Mouse (Mus musculus) myocyte (in vitro differentiated cells): ENCODE results near the gene Agpat1. TPM values are rescaled to one million over a fixed set of nuclear protein-coding genes. Genes with fewer than 3 reads are reported as not detected.

Experiments
- H3K27me3 ChIP-seq: one replicate; pipeline ENCODE4 v1.6.1; 2011; ENCODE audit not compliant: control insufficient read depth, insufficient read depth, insufficient read length
- H3K36me3 ChIP-seq: one replicate; pipeline ENCODE4 v1.6.1; 2011; ENCODE audit not compliant: control insufficient read depth, insufficient read depth
- H3K4me2 ChIP-seq: one replicate; pipeline ENCODE4 v1.6.1; 2011; ENCODE audit warnings: low read depth, control low read depth
- H3K4me3 ChIP-seq: one replicate; pipeline ENCODE4 v1.5.1; 2011; ENCODE audit warnings: mild to moderate bottlenecking, control low read depth, moderate library complexity
- H3K79me2 ChIP-seq: one replicate; pipeline ENCODE4 v1.6.1; 2011; ENCODE audit not compliant: control insufficient read depth, insufficient read depth
- H3ac ChIP-seq: one replicate; pipeline ENCODE4 v1.6.1; 2011; ENCODE audit not compliant: control insufficient read depth, insufficient read length
- CEBPB ChIP-seq: IDR thresholded peaks from 2 replicates; pipeline ENCODE4 v1.6.1; 2011; ENCODE audit warnings: mild to moderate bottlenecking, moderate library complexity; ENCODE audit not compliant: poor library complexity, insufficient read depth, severe bottlenecking
- E2F4 ChIP-seq: IDR thresholded peaks from one replicate; pipeline ENCODE4 v1.6.1; 2011; ENCODE audit warnings: mild to moderate bottlenecking, control low read depth, moderate library complexity; ENCODE audit not compliant: insufficient read depth
- MAX ChIP-seq: IDR thresholded peaks from one replicate; pipeline ENCODE4 v1.6.1; 2011; ENCODE audit warnings: low read depth, mild to moderate bottlenecking, control low read depth
- MYOD1 ChIP-seq, 3 experiments: IDR thresholded peaks; one replicate each; pipeline ENCODE4 v1.6.1; 2011; ENCODE audit warnings: control low read depth in 2 of 3, low read depth in 2 of 3, mild to moderate bottlenecking in 2 of 3, moderate library complexity in 1 of 3; ENCODE audit not compliant: insufficient read length in 2 of 3, control insufficient read depth in 1 of 3
- MYOG ChIP-seq, 3 experiments: IDR thresholded peaks; one replicate each; pipeline ENCODE4 v1.6.1; 2011; ENCODE audit warnings: control low read depth in 2 of 3, low read depth in 2 of 3, mild to moderate bottlenecking in 2 of 3; ENCODE audit not compliant: insufficient read length in 2 of 3, control insufficient read depth in 1 of 3, insufficient read depth in 1 of 3
- POLR2A ChIP-seq: IDR thresholded peaks from one replicate; pipeline ENCODE4 v1.6.1; 2011; ENCODE audit warnings: low read depth, mild to moderate bottlenecking, control low read depth, moderate library complexity; ENCODE audit not compliant: insufficient read length
- POLR2AphosphoS2 ChIP-seq: IDR thresholded peaks from one replicate; pipeline ENCODE4 v1.6.1; 2011; ENCODE audit warnings: low read depth, control low read depth; ENCODE audit not compliant: insufficient read length
- REST ChIP-seq: IDR thresholded peaks from one replicate; pipeline ENCODE4 v1.6.1; 2011; ENCODE audit warnings: mild to moderate bottlenecking, control low read depth, moderate library complexity; ENCODE audit not compliant: insufficient read depth, insufficient read length
- SRF ChIP-seq: IDR thresholded peaks from one replicate; pipeline ENCODE4 v1.6.1; 2011; ENCODE audit warnings: low read depth; ENCODE audit not compliant: control insufficient read depth, insufficient read length
- TCF12 ChIP-seq: IDR thresholded peaks from one replicate; pipeline ENCODE4 v1.6.1; 2011; ENCODE audit warnings: mild to moderate bottlenecking, control low read depth; ENCODE audit not compliant: poor library complexity, insufficient read depth, severe bottlenecking
- TCF3 ChIP-seq: IDR thresholded peaks from one replicate; pipeline ENCODE4 v1.6.1; 2011; ENCODE audit warnings: low read depth, control low read depth; ENCODE audit not compliant: insufficient read length
- USF1 ChIP-seq: IDR thresholded peaks from one replicate; pipeline ENCODE4 v1.6.1; 2011; ENCODE audit warnings: low read depth, mild to moderate bottlenecking, control low read depth, moderate library complexity
- polyA plus RNA-seq: library from polyadenylated mRNA; unstranded; fragments of >200 nt; fragmentation: generic; extraction: Trizol; gene quantifications from one replicate; pipeline ENCODE4 v1.2.1, GENCODE M21; 2012; ENCODE audit warnings: missing spikeins

Agpat1 gene
- polyA plus RNA-seq, 1 experiment = 70.5 TPM

GRCm38 (mm10) chr17:34593752-34594525 lies 10.1 kb upstream of the Agpat1 start:
- TF ChIP-seq E2F4 (no peak), MYOG (IDR thresholded peaks at IDR 0.05; ENCODE audit: control insufficient read depth in 1 of 3, insufficient read depth in 1 of 3, insufficient read length in 2 of 3, low read depth in 2 of 3) (peak in 2 of 3 experiments; percentile 86 to 92), USF1 (no peak), TCF3 (peak; percentile 56), MYOD1 (IDR thresholded peaks at IDR 0.05; ENCODE audit: control insufficient read depth in 1 of 3, insufficient read length in 2 of 3, low read depth in 2 of 3) (peak in 2 of 3 experiments; percentile 80 to 93)
- Histone ChIP-seq H3K79me2 (no peaks in the 10 kb centered on the region), H3K4me3 (peak overlapping the region; percentile 42)

GRCm38 (mm10) chr17:34596098-34596497 lies 8.0 kb upstream of the Agpat1 start:
- H3K27me3 ChIP-seq = no peaks in the 10 kb centered on the region
- H3ac ChIP-seq = no peak overlapping the region
- TF ChIP-seq USF1 = no peak
- no peak for TF ChIP-seq MYOG (IDR thresholded peaks at IDR 0.05; ENCODE audit: control insufficient read depth in 1 of 3, insufficient read depth in 1 of 3, insufficient read length in 2 of 3, low read depth in 2 of 3)
- TF ChIP-seq MAX = no peak
- TF ChIP-seq POLR2AphosphoS2 = no peak
- no peak for TF ChIP-seq TCF12
- no peak for TF ChIP-seq POLR2A
- no peak for TF ChIP-seq MYOD1 (IDR thresholded peaks at IDR 0.05; ENCODE audit: control insufficient read depth in 1 of 3, insufficient read length in 2 of 3, low read depth in 2 of 3)
- TF ChIP-seq REST = no peak
- TF ChIP-seq E2F4 = no peak
- no peak for TF ChIP-seq TCF3
- TF ChIP-seq SRF = no peak
- H3K36me3 ChIP-seq = no peaks in the 10 kb centered on the region
- H3K79me2 ChIP-seq = no peaks in the 10 kb centered on the region
- no peak overlapping the region for H3K4me2 ChIP-seq
- no peak overlapping the region for H3K4me3 ChIP-seq

More at GRCm38 (mm10) chr17:34593752-34594525, 10.1 kb upstream of the Agpat1 start:
- H3K27me3 ChIP-seq = no peaks in the 10 kb centered on the region
- no peak overlapping the region for H3ac ChIP-seq
- H3K4me2 ChIP-seq = peak overlapping the region; percentile 99
- no peaks in the 10 kb centered on the region for H3K36me3 ChIP-seq

- H3K36me3 ChIP-seq = no peaks in the 10 kb centered on the region
- H3K4me2 ChIP-seq = no peak within 1 kb of the TSS
- TF ChIP-seq POLR2AphosphoS2 = peak; percentile 84
- TF ChIP-seq REST = no peak
- TF ChIP-seq POLR2A = peak; percentile 14
- no peak for TF ChIP-seq MAX
- TF ChIP-seq E2F4 = no peak
- H3ac ChIP-seq = no peak within 1 kb of the TSS
- no peak within 1 kb of the TSS for H3K4me3 ChIP-seq
- peaks cover 5% of the 10 kb centered on the region for H3K79me2 ChIP-seq
- no peaks in the 10 kb centered on the region for H3K27me3 ChIP-seq
Observed at GRCm38 (mm10) chr17:34597566-34598095, 6.4 kb upstream of the Agpat1 start, which contains the start of gene Ager. Ager (plus strand) TSS chr17:34597862.

- Histone ChIP-seq H3K4me2 (no peak overlapping the region), H3K27me3 (no peaks in the 10 kb centered on the region), H3K4me3 (no peak overlapping the region), H3K36me3 (no peaks in the 10 kb centered on the region), H3K79me2 (peaks cover 13% of the 10 kb centered on the region), H3ac (no peak overlapping the region)
- TF ChIP-seq REST (no peak), CEBPB (no peak), TCF3 (no peak), MYOG (IDR thresholded peaks at IDR 0.05; ENCODE audit: control insufficient read depth in 1 of 3, insufficient read depth in 1 of 3, insufficient read length in 2 of 3, low read depth in 2 of 3) (no peak), MYOD1 (IDR thresholded peaks at IDR 0.05; ENCODE audit: control insufficient read depth in 1 of 3, insufficient read length in 2 of 3, low read depth in 2 of 3) (no peak), USF1 (no peak), POLR2A (no peak), TCF12 (no peak), E2F4 (no peak)
Observed at GRCm38 (mm10) chr17:34599891-34600290, 4.2 kb upstream of the Agpat1 start.

GRCm38 (mm10) chr17:34601796-34602195 lies 2.3 kb upstream of the Agpat1 start:
- Histone ChIP-seq H3K79me2 (peaks cover 21% of the 10 kb centered on the region), H3K27me3 (no peaks in the 10 kb centered on the region), H3K36me3 (no peaks in the 10 kb centered on the region), H3ac (no peak overlapping the region), H3K4me3 (no peak overlapping the region), H3K4me2 (no peak overlapping the region)
- no peak for TF ChIP-seq MYOG (IDR thresholded peaks at IDR 0.05; ENCODE audit: control insufficient read depth in 1 of 3, insufficient read depth in 1 of 3, insufficient read length in 2 of 3, low read depth in 2 of 3)
